Mouse (Mus musculus) heart, embryonic 16.5 days (tissue): ENCODE measurements around the gene Bok. TPM values are rescaled to one million over a fixed set of nuclear protein-coding genes. Genes with fewer than 3 reads are reported as not detected.

ENCODE experiments used
- ATAC-seq: fragments of 200-750 bp; cut with Nextera tagmentation; replicated peaks from 2 replicates; pipeline ENCODE4 v1.8.0; 2017; ENCODE audit warnings: moderate number of reproducible peaks; ENCODE audit not compliant: insufficient read depth, low FRiP score; ENCODE audit errors: extremely low read depth
- H3K27ac ChIP-seq: fragments of 300-500 bp; sonication (generic); 2 replicates; pipeline ENCODE4 v1.5.1; 2014; ENCODE audit warnings: mild to moderate bottlenecking, low read length, control low read depth, moderate library complexity
- H3K27me3 ChIP-seq: fragments of 300-500 bp; sonication (generic); 2 replicates; pipeline ENCODE4 v1.6.1; 2014; ENCODE audit warnings: low read length, mixed read lengths; ENCODE audit not compliant: control insufficient read depth, insufficient read depth
- H3K36me3 ChIP-seq: fragments of 300-500 bp; sonication (generic); 2 replicates; pipeline ENCODE4 v1.6.1; 2014; ENCODE audit not compliant: control insufficient read depth, insufficient read depth
- H3K4me1 ChIP-seq: fragments of 300-500 bp; sonication (generic); 2 replicates; pipeline ENCODE4 v1.6.1; 2014; ENCODE audit warnings: low read length, mixed read lengths; ENCODE audit not compliant: control insufficient read depth, insufficient read depth
- H3K4me2 ChIP-seq: fragments of 300-500 bp; sonication (generic); 2 replicates; pipeline ENCODE4 v1.6.1; 2014; ENCODE audit warnings: low read depth, mild to moderate bottlenecking, control low read depth, low read length
- H3K4me3 ChIP-seq: fragments of 300-500 bp; sonication (generic); 2 replicates; pipeline ENCODE4 v1.5.1; 2014; ENCODE audit warnings: mild to moderate bottlenecking, control low read depth, low read length
- H3K9ac ChIP-seq: fragments of 300-500 bp; sonication (generic); 2 replicates; pipeline ENCODE4 v1.6.1; 2014; ENCODE audit warnings: low read length, control low read depth
- H3K9me3 ChIP-seq: fragments of 300-500 bp; sonication (generic); replicated peaks from 2 replicates; pipeline ENCODE4 v1.6.1; 2016; ENCODE audit warnings: low read length; ENCODE audit not compliant: control insufficient read depth
- WGBS: fragments of 180-500 bp; shearing (Covaris S2); extraction: QIAGEN DNeasy Blood & Tissue Kit; methylation state at CpG from one replicate; pipeline ENCODE4 v1.1.7; 2014; 5-methylcytosine and 5-hydroxymethylcytosine counted together
- polyA plus RNA-seq: library from polyadenylated mRNA; unstranded; fragments of >200 nt; fragmentation: Nextera tagmentation; extraction: Ambion mirVana; gene quantifications from 2 replicates; pipeline ENCODE4 v1.2.1, GENCODE M21; 2015

Gene Bok
- polyA plus RNA-seq, 1 experiment from 2014 or later: 41.4 TPM

GRCm38 (mm10) chr1:93694966-93695365 lies 9.5 kb downstream of the Bok start:
- H3K4me3 ChIP-seq: no peak overlapping the region
- peak overlapping the region; percentile 67 for H3K27ac ChIP-seq
- 0 out of 2 replicates have a peak, but pooled peaks cover 4% of the 10 kb centered on the region for H3K36me3 ChIP-seq
- H3K4me2 ChIP-seq: no peak overlapping the region
- no peak for ATAC-seq
- peaks cover 23% of the 10 kb centered on the region for H3K4me1 ChIP-seq
- 38% methylated on average over 6 of the region's 6 CpGs for WGBS
- H3K27me3 ChIP-seq: no peaks in the 10 kb centered on the region
- no peaks in the 10 kb centered on the region for H3K9me3 ChIP-seq
- H3K9ac ChIP-seq: 0 out of 2 replicates have a peak overlapping the region, but pooled peaks have one; percentile 7

- peak; percentile 12; the same call in 1 of the 2 replicates for ATAC-seq
- H3K36me3 ChIP-seq: no peaks in the 10 kb centered on the region
Observed at GRCm38 (mm10) chr1:93697317-93697716, 11.9 kb downstream of the Bok start.

GRCm38 (mm10) chr1:93699159-93699558 lies 13.7 kb downstream of the Bok start:
- Histone ChIP-seq H3K4me2 (no peak overlapping the region), H3K9ac (no peak overlapping the region), H3K27me3 (no peaks in the 10 kb centered on the region), H3K36me3 (peaks cover 2% of the 10 kb centered on the region; the same call in 1 of the 2 replicates), H3K4me1 (peaks cover 23% of the 10 kb centered on the region), H3K27ac (no peak overlapping the region), H3K9me3 (no peaks in the 10 kb centered on the region), H3K4me3 (no peak overlapping the region)
- no peak for ATAC-seq
- 77% methylated on average over 4 of the region's 4 CpGs for WGBS

More at GRCm38 (mm10) chr1:93697317-93697716, 11.9 kb downstream of the Bok start:
- Histone ChIP-seq H3K4me1 (peaks cover 23% of the 10 kb centered on the region), H3K27ac (peak overlapping the region; percentile 38), H3K27me3 (no peaks in the 10 kb centered on the region), H3K9me3 (no peaks in the 10 kb centered on the region), H3K9ac (no peak overlapping the region), H3K4me2 (no peak overlapping the region), H3K4me3 (no peak overlapping the region)
- WGBS: 25% methylated on average over 3 of the region's 3 CpGs

- no peak overlapping the region for H3K9ac ChIP-seq
- no peak overlapping the region for H3K4me2 ChIP-seq
- H3K9me3 ChIP-seq: no peaks in the 10 kb centered on the region
- H3K27ac ChIP-seq: no peak overlapping the region
- H3K4me1 ChIP-seq: peaks cover 7% of the 10 kb centered on the region
- ATAC-seq: no peak
- WGBS: 52% methylated on average over 1 of the region's 1 CpGs
- H3K27me3 ChIP-seq: no peaks in the 10 kb centered on the region
- H3K36me3 ChIP-seq: peaks cover 16% of the 10 kb centered on the region
- H3K4me3 ChIP-seq: no peak overlapping the region
Observed at GRCm38 (mm10) chr1:93702106-93702505, 16.6 kb downstream of the Bok start.

GRCm38 (mm10) chr1:93703472-93704048 lies 18.1 kb downstream of the Bok start:
- Histone ChIP-seq H3K4me1 (no peaks in the 10 kb centered on the region), H3K36me3 (peaks cover 18% of the 10 kb centered on the region), H3K27ac (no peak overlapping the region), H3K9ac (no peak overlapping the region), H3K9me3 (no peaks in the 10 kb centered on the region), H3K27me3 (no peaks in the 10 kb centered on the region), H3K4me3 (no peak overlapping the region), H3K4me2 (no peak overlapping the region)
- no peak for ATAC-seq
- 83% methylated on average over 10 of the region's 10 CpGs for WGBS

- no peaks in the 10 kb centered on the region for H3K4me1 ChIP-seq
- peaks cover 20% of the 10 kb centered on the region for H3K36me3 ChIP-seq
- no peak overlapping the region for H3K4me2 ChIP-seq
- H3K9ac ChIP-seq: no peak overlapping the region
- H3K27ac ChIP-seq: no peak overlapping the region
- no peaks in the 10 kb centered on the region for H3K27me3 ChIP-seq
- H3K4me3 ChIP-seq: no peak overlapping the region
- ATAC-seq: no peak
- WGBS: 87% methylated on average over 9 of the region's 9 CpGs
- H3K9me3 ChIP-seq: no peaks in the 10 kb centered on the region
Observed at GRCm38 (mm10) chr1:93704341-93704740, 18.9 kb downstream of the Bok start.

- Histone ChIP-seq H3K9ac (no peak overlapping the region), H3K4me2 (no peak overlapping the region), H3K27me3 (no peaks in the 10 kb centered on the region), H3K27ac (no peak overlapping the region), H3K4me3 (no peak overlapping the region), H3K36me3 (peaks cover 20% of the 10 kb centered on the region), H3K9me3 (no peaks in the 10 kb centered on the region), H3K4me1 (no peaks in the 10 kb centered on the region)
- no peak for ATAC-seq
- 70% methylated on average over 3 of the region's 3 CpGs for WGBS
Observed at GRCm38 (mm10) chr1:93705389-93705788, 19.9 kb downstream of the Bok start.

- peak overlapping the region; percentile 25; the same call in 1 of the 2 replicates for H3K27ac ChIP-seq
- WGBS: 41% methylated on average over 2 of the region's 2 CpGs
- 0 out of 2 replicates have a peak, but pooled peaks have one; percentile 15 for ATAC-seq
- no peaks in the 10 kb centered on the region for H3K27me3 ChIP-seq
- H3K4me3 ChIP-seq: no peak overlapping the region
- H3K9me3 ChIP-seq: no peaks in the 10 kb centered on the region
- H3K4me1 ChIP-seq: peaks cover 12% of the 10 kb centered on the region
- H3K9ac ChIP-seq: no peak overlapping the region
- no peak overlapping the region for H3K4me2 ChIP-seq
- H3K36me3 ChIP-seq: peaks cover 8% of the 10 kb centered on the region
Observed at GRCm38 (mm10) chr1:93716166-93716565, 30.7 kb downstream of the Bok start.

- no peak; the same call in 1 of the 2 replicates for ATAC-seq
- H3K9ac ChIP-seq: no peak overlapping the region
- H3K4me2 ChIP-seq: no peak overlapping the region
- H3K27me3 ChIP-seq: no peaks in the 10 kb centered on the region
- WGBS: 68% methylated on average over 7 of the region's 7 CpGs
- H3K27ac ChIP-seq: no peak overlapping the region
- peaks cover 9% of the 10 kb centered on the region; the same call in 1 of the 2 replicates for H3K36me3 ChIP-seq
- no peak overlapping the region for H3K4me3 ChIP-seq
- H3K9me3 ChIP-seq: no peaks in the 10 kb centered on the region
- H3K4me1 ChIP-seq: peaks cover 2% of the 10 kb centered on the region
Observed at GRCm38 (mm10) chr1:93721557-93721956, 36.1 kb downstream of the Bok start.
